Mouse (Mus musculus) telencephalon, adult 2 months (tissue): Measurements from ENCODE around the gene Rpl38.
A peak's percentile ranks its signal among the peaks of the same experiment; 100 is the strongest.

Source experiments
- DNase-seq: peaks from one replicate; pipeline ENCODE4 v3.0.0-alpha.2; 2011; ENCODE audit warnings: low read depth, low spot score

Gene Rpl38

DNA sequence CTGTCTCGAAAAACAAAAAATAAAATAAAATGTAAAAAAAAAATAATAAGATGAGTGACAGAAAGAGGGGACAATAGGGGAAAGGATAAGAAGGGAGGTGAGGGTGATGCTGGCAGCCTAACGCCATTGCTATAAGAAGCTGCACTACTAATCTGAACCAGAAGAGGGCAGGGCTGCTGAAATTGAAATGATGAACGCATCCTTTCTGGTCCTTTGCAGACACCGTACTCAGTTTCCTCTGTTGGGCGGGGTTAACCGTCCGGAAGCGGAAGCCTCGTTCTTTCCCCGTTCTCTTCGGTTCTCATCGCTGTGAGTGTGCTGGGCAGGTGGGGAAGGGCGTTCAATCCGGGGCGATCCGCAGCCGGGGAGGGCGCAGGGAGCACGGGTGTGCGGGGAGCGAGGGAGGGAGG, at the start of gene Rpl38:
Gene Rpl38 (plus strand): TSS at position 224 of the 410 bp plus-strand sequence.
- peak; percentile 97 for DNase-seq

DNA sequence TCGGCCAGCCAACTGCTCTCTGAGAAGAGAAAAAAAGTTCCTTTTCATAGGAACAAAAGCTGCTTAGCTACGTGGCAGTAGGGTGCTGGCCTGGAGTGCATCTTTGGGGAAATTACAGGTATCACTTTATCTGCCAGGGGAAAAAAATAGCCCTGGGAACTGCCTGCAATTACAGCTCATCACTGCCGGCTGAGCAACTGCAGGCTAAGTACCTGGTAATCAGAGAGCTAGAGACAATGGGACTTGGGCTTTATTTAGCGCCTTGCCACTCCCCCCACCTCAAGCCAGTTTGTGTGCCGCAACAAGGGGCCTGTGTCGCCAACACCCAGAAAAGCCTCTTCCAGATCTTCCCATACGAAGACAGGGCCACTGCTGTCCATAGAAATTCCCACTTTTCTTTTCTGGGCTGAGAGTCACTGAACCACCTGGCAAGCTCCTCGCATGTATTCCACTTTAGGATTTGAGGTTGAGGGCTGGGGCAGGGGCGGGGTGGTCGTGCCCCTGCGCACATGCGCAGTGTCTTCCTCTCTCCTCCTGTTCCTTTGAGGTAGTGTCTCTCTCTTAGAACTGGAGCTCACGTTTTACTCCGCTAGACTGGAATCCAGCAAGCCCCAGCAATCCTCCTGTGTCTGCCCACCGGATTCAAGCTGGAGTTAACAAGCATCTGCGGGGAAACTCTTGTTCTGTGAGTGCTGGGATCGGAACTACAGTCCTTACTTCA, 49.5 kb upstream of the Rpl38 start:
- peak; percentile 16 for DNase-seq

DNA sequence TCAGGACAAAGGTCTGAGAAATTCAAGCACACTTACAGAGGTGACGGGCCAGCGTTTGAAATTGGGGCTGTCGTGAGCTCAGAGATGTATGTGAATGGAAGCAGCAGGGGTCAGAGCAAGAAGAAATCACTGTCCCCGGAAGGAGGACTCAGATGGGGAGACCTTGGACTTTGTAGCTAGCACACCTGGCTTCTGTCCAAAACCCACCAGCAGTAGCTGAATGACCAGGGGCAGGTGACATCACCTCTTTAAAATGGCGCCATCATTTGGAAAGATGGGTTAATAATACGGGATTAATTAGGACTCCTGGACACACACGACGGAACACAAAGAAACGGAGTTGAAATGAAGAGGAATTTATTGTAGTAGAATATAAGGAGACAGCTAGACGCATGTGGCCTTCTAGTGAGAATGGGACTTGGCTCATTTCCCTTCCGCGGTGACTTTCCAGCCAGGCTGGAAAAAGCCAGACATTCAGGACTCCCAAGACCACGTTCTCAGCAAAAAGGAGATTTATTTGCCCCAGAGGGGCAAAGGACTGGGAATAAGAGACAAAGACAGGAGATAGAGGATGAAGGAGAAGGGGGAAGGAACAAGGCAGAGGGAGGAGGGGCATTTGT, 42.1 kb upstream of the Rpl38 start:
- no peak for DNase-seq

DNA sequence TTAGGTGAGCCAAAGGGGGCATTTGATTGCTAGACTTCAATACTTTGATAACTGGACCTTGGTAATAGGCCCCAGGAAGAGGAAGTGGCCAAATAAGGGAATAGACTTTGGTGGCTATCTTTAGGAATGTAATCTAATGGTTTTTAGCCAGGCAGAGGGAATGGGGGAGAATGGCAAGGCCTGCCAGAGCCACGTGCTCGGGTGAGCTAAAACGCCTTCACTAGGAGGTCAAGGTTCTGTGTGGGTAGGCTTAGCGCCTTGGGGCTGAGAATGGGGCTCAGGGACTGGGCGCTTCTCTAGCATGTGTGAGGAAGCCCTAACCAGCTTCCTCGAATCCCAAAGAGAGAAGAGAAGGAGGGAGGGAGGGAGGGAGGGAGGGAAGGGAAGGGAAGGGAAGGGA, 41.3 kb upstream of the Rpl38 start:
- DNase-seq = no peak

DNA sequence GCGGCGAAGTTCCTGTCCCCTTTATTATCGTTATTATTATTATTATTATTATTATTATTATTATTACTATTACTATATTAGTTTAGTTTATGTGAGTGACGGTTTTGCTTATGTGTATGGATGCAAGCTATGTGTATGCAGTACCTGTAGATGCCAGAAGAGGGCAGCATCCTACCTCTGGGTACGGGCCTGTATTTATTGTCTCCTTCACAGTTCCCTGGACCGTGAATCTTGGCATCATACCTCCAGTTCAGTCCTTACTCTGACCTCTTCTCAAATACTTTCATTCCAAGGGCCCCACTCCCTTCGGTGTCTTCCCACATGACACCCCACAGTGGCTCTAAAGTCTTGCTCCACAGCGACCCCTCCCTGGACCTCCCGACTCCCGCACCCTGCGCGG, 40.3 kb upstream of the Rpl38 start:
- no peak for DNase-seq

DNA sequence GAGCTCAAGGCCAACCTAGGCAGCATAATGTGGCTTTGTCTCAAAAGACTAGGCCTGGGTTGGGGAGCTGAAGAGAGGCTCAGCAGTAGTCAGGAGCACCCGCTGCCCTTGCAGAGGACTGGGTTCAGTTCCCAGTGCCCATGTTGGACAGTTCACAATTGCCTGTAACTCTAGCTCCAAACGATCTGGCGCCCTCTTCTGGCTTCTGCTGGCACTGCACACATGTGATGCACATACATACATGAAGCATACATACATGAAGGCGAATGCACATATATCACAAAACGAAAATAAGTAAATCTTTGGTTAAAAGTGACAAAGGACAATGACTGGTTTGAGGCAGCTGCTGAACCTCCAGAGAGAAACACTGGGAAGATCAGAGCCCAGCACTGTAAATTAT, 38.3 kb upstream of the Rpl38 start:
- no peak for DNase-seq

GRCm38 (mm10) chr11:114632266-114632665, 36.1 kb upstream of the Rpl38 start:
- no peak for DNase-seq

- DNase-seq = peak; percentile 66
These were observed 32.0 kb upstream of the Rpl38 start for GRCm38 (mm10) chr11:114636292-114636691.

DNA sequence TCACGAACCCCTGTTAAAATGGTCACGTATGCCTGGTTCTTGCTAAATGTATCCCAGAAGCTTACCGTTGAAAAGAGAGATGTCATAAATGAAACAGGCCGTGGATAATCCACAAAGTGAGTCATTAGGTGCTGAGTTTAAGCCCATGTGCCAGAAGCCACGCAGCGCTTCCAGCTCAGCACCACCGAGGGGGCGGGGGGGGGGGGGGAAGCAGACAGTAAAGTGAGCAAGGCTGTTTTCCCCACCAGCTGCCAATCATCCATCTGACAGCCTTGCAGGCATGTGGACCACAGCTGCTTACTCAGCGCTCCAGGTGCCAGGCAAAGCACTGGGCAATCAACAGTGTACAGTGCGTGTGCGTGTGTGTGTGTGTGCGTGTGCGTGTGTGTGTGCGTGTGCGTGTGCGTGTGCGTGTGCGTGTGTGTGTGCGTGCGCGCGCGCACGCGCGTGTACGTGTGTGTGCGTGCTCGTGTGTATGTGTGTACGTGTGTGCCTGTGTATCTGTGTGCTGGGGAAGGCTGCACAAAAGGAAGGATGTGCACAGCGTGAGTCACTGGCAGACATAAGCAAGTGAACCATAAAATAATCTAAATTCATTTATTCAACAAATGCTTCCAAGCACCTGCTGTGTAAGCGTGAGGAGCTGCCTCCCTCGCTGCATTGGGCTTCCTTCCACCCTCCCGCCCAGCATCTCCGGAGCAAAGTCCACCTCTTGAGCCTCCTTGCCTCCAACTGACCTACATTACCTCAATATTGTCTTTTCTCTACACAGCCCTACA, 31.4 kb upstream of the Rpl38 start:
- DNase-seq = peak; percentile 50

- no peak for DNase-seq
These were observed 29.6 kb upstream of the Rpl38 start for GRCm38 (mm10) chr11:114638647-114639290.

DNA sequence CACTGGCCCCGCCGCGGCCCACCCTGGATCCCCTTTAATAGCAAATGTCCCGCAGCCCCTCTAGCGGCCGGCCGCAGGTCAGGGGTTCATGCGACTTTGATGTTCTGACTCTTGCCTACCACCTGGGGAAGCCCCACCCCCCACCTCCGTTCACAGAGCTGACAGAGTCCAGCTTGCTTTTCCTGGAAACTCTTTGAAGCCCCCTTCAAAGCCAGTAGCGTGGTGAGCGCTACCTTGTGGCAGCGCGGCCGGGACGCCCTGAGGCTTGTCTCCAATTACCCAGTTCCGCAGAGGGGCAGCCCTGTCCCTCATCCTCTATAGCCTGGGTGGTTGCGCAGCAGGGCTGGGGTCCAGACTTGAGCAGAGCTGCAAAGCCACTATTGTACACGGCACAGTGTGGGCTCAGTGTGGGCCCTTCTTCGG, 28.6 kb upstream of the Rpl38 start:
- no peak for DNase-seq

DNA sequence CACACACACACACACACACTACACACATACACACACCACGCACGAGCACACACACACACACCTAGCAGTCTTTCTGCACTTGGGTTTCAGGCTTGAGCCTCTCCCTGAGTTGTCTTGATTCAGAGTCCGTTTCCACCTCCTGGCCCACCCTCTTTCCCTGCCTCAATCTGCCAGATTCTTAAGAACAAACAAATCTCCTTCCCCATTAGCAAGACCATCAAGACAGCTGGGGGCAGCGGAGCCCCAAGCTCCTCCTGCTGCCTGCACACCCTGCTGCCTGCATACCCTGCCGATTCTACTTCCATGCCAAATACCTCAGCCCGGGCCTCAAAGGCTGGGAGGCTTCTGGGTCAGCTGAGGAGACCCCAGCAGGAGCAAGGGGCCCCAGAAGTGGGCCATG, 27.7 kb upstream of the Rpl38 start:
- DNase-seq = no peak

GRCm38 (mm10) chr11:114641136-114641535, 27.2 kb upstream of the Rpl38 start:
- no peak for DNase-seq

DNA sequence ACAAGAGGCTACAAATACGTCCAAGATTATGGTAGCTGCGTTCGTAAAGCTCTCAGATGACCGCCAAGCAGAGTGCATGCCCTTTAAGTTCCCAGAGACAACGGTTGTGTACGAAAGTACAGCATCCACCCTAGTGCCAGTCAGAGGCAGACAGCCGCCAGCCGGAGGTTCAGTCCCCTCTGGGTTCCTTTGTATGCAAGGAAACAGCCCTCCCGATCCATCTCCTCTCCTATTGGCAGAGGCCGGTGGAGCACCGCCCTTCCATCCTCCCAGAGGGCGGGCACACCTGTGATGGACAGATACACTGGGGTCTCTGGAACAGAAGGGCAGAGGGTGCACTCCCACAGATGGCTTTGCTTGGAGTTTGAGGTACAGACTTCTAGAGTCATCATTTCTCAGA, 26.1 kb upstream of the Rpl38 start:
- no peak for DNase-seq

DNA sequence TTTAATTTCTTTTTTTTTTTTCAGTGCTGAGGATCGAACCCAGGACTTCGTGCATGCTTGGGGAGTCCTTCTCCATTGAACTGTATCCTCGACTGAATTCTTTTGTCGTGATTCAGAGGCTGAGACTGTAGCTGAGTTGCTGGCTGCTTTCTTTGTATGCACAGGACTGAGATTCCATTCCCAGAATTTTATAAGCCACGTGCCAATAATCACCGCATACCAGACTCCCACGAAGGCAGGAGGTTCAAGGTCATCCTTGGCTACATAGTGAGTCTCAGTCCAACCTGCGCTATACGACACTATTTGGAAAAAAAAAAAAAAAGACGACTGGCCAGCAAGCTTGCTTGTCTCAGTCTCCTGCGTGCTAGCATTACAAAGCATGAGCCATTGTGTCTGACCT, 25.4 kb upstream of the Rpl38 start:
- no peak for DNase-seq

GRCm38 (mm10) chr11:114644122-114644521, 24.2 kb upstream of the Rpl38 start:
- DNase-seq = no peak

GRCm38 (mm10) chr11:114649510-114649909, 18.8 kb upstream of the Rpl38 start:
- DNase-seq = no peak

DNA sequence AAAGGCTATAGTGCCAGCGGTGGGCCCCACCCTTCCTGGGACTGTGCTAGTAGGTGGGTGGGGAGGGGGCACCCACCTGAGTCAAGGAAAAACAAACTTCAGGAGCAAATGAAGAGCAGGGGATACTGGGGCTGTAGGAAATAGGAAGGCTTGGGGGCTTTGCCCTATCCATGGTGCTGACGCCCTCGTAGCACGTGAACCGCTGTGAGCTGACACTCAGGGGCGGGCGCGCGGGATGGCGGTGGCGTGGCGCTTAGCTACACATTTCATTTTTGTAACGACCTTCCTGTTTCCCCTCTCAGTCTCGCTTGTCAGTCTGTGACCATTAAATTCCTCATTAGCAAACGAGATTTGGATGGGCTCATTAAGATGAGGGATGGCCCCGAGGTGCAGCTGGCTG, 15.8 kb upstream of the Rpl38 start:
- DNase-seq = no peak

GRCm38 (mm10) chr11:114653664-114654063, 14.7 kb upstream of the Rpl38 start:
- no peak for DNase-seq

DNA sequence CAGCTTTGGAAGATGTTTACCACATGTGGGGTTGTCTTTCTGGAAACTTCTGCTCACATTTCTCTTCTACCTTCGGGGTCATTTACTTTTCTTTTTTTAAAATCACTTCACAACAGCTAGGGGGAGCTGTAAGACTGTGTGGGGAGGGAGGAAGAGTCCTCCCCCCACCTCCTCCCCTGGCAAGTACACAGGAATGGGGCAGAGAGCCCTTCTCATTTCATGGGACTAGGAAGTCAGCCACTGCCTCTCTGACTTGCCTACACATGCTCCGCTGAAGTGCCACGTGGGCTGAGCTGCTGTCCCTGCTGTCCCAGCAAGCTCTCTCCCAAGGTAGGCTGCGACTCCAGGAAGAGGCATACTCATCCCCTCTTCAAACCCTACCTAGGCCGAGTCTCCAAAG, 13.8 kb upstream of the Rpl38 start:
- no peak for DNase-seq

- DNase-seq = no peak
These were observed 12.8 kb upstream of the Rpl38 start for GRCm38 (mm10) chr11:114655350-114656008.
